Mouse (Mus musculus) CH12F3 (cell line): ENCODE measurements around the gene Pdss2.

ENCODE experiments used
- in situ Hi-C: fragments of 300-500 bp; cut with MboI; formaldehyde crosslinking; loops from 2 replicates; pipeline ENCODE4 v1.14.3; 2020; ENCODE audit warnings: low sequenced_read_pairs

Pdss2 gene

DNA sequence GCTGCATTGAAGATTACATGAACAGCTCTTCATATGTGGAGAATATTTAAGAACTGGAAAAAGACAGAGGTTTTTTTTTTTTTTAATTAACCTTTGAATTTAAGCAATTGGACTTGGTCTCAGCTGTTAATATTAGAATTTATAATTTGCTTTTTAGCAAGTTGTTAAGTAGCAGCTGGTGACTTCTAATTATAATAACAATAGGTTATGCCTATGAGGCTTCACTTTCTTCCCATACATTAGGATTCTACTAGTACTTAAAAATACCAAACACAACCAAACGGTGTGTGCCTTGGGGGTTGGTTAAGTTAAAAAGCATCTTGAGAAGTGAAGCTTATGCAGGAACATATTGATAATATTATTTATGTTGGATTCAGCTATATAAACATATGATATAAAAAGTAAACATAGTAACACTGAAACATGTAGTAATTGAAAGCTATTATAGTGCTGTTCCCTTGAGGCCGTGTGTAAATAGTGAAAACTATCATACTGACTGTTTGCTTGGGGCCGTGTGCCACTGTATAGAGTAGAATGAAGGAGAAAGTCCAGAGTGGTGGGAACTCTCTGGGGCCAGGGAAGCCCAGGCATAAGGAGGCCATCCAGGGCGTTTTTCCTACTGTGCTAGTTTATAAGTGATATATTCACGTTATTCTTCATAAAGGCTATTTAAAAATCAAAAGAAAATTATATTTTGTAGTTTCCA, 87.0 kb downstream of the Pdss2 start:
- in situ Hi-C loops: no loop called here

DNA sequence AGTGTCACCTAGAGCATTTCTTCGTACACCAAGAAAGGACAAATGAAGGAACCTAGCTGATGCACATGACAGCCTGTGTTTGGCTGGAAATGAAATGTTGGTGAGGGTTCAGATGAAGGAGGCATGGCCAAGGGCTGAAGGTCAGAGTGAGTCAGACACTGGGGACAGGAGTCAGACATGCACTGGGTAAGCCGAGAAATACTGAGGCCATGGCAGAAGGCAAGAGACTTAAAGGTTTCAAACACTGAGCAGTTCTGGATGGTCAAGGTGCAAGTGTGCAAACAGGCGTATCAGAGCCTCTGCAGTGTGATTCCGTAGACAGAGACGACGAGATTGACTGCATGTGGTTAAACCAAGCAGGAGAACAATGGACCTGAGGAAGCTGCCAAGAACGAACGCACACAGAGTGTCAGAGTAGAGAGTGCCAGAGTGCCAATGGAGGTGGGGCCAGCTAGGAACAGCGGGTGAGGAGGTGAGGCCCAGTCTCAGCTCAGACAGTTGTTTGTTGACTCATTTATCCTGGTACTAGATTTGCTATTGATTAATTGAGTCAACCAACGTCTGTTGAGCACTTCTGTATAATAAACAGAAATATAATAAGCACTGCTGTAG, 89.6 kb downstream of the Pdss2 start:
- in situ Hi-C loops: no loop called here

DNA sequence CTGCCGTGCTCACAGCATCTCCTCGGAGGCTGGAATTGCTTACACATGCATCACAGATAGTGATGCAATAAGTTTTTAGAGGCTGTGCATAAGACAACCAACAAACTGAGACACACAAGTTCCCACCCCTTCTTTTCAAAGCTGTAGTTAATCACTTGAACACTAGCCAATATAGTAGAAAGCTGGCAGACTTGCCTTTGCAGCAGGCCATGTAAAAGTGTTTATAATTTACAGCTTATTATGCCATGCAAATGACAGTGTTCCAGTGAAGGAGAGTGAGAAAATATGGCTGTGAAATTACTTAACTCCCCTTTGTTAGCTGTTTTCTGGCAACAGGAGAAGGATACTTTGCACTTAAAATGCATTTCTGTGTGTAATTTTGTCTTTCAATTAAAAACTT, 90.9 kb downstream of the Pdss2 start:
- in situ Hi-C loops: no loop called here

DNA sequence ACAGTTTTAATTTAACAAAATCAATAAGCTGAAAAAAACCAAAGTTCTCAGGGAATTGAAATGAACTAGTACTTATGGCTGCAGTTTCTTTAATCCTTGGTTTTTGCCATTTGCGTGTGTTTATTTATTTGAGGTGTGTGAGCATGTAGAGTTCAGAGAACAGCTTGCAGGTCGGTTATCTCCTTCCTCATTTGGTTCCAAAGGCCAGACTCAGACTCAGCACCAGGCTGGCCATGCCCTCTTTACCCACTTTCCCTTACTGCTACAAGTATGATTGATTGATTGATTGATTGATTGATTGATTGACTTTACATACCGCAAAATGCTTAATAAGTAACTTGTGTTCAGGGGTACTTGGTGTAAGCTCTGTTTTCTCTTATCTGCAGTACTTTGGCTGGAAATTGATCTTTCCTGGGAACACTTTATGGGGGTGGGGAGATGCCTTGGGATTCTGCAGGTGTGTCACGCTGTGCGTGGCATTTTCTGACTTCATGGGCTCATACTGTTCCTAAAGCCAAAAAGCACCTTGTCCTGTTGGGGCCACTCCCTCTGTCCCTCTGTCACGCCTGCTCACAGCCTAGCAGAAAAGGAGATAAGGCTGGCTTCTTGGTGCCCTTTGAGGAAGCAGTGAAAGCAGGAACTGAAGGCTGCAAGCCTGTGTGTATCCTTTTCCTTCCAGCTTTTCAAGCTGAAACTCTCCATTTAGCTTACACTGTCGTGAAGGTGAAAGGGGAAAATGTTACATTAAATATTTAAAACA, 91.6 kb downstream of the Pdss2 start:
- in situ Hi-C loops: no loop called here

DNA sequence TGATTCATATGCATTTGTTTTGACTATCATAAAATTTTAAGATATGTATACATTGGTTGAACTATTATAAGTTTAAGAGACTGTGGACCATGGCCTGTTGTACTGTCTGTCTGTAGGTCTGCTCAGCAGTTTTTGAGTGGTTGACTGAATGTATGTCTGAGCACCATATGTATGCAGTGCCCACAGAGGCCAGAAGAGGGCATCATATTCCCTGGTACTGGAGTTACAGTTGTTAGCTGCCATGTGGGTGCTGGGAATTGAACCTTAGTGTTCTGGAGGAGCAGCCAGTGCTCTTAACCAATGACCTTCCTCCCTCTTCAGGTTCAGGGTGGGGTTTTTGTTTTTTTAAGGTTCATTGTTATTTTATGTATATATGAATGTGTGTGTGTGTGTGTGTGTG, 93.9 kb downstream of the Pdss2 start:
- in situ Hi-C loops: no loop called here

DNA sequence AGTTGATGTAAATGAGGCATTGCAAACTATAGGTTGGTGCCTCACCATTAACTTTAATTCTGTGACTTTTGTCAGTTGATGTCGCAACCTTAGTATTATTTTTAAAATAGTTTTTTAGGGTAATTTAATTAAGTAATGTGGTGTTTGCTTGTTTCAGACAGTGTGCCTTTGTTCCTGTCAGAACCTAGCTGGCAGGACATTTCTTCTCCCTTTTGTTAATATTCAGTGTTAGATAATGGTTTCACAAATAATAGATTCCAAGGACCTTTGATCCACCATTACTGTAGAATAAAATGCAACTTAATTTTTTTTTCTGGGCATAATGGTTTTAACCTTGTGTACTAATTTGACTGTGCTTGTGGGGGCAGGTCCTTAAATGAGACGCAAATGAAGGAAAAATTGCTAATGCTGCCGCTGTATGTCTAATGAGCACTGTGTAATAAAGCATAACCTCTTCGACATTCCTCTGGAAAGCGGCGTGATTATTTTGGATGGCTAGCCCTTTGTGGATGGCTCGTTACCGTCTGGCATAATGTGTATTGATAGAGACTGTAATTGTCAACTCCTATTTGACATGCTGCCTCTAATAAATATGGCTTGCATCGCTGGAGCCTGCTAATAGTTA, 96.2 kb downstream of the Pdss2 start:
- in situ Hi-C loops: no loop called here

DNA sequence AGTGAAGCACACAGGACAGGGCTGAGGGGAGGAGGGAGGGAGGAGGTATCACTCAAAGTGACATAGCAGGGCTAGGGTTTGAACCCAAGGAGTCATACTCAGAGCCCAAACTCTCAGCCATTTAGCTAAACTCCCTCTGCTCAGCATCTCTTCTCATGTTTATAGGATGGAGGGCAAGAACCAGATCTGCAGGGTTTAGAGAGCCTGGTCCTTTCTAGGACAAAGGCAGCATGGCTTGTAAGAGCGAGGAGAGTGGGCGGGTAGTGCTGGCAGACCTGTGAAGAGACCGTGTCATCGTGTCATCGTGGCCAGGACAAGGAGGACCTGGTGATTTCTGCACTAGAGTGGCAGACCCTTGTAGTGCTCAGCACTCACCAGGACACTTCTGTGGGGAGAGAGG, 99.7 kb downstream of the Pdss2 start:
- in situ Hi-C loops: no loop called here

DNA sequence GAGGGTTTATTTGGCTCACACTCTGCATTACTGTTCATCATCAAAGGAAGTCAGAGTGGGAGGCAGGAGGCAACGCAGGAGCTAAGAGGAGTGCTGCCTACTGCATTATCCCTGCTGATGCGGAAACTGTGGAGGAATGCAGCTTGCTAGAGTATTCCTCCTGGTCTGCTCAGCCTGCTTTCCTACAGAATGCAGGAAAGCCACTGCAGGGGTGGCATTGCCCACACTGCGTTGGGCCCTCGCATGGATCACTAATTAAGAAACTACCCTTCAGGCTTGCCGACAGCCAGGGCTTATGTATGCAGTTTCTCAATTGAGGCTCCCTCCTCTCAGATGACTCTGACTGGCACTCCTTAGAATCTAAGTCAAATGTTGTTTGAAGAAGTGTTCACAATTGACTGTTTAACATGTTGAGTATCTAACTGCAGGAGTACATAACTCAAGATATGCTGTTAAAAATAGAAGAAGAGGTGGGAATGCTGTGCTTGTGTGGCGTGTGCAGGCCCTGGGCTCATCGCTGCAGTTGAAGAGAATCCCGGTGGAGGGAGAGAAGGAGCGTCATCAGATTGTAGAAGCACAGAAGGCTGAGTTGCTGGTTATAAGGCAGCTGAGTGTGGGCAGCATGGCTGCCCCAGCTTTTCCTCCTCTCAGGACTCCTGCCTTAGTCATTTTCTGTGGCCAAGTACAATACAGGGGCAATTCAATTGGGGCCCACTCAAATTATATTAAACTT, 101.3 kb downstream of the Pdss2 start:
- in situ Hi-C loops: no loop called here

DNA sequence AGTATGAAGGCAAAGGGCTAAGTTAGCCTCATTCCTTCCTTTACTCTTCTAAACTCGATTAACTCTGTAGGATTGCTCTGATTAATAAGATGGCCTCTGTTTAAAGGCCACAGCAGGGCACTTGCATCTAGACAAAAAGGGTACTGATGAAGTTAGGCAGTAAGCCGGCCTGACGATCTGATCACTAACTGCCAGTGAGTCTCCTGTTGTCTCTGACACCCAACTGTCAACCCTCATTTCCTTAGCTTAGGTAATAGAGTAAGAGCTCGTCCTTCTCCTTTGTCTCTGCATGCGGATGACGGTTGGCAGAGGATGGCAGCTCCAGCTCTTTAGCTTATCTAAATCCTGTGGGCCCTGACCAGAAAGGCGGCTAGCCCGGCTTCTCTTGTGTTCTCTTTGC, 102.1 kb downstream of the Pdss2 start:
- in situ Hi-C loops: no loop called here

DNA sequence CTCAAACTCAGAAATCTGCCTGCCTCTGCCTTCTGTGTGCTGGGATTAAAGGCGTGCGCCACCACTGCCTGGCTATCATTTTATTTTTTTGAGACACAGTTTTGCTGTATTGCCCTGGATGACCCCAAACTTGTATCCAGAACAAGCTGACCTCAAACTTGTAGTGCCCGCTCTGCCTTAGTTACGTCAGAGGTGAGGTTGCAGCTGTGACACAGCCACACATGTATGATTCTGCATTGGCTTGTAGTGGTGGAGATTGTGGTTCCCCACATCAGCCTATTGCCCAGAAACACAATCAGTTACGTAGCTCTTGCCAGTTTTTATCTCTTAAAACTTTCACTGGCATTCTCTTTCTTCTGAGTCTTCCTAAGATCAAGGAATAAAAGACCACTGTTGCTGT, 108.5 kb downstream of the Pdss2 start:
- in situ Hi-C loops: no loop called here

DNA sequence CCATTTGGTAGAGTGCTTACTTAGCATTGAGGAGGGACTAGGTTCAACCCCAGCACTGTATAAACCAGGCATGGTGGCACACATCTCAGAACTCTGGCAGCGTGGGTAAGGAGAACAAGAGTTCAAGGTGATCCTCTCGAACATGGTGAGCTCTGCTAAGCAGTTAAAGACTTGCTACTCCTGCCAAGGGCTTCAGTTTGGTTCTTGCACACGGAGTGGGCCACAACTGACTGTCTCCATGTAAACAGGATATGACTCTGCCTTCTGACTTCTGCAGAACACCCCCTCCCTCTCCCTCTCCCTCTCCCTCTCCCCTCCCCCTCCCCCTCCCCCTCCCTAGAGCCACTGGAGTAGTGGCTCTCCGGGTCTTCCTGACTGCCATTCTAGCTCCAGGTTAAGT, 109.4 kb downstream of the Pdss2 start:
- in situ Hi-C loops: no loop called here

DNA sequence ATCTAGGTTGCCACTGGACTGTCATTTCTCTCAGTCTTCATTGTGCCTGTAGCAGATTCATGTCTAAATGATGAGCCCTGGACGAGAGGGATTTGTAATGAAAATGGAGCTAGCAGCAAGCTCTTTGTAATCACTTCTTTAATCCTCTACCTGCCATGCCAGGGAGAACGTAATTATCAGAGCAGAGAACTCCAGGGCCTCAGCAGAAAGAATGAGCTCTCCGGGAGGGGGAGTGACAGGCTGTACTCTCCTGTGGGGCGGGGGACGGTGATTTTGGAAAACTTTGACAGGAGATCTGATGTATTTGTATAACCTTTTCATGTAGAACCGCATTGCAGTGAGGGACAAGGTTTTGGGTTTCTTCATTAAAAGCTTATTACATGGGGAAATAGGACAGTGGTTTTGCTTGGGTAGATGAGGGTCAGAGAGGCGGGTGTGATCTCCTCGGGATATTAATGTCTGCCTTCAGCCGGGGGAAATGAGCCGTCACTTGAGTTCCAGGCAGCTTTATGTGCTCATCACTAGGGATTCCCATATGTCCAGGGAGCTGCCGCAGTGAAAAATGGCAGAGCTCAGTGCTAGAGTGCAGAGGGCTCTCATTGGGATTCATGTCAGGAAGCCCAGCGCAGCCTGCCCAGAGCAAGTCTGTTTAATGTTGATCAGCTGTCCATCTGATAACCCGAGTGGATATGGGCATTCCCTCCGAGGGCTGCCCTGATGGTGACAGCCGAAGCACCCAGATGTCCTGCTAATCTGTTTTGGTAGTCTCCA, 110.8 kb downstream of the Pdss2 start:
- in situ Hi-C loops: no loop called here

DNA sequence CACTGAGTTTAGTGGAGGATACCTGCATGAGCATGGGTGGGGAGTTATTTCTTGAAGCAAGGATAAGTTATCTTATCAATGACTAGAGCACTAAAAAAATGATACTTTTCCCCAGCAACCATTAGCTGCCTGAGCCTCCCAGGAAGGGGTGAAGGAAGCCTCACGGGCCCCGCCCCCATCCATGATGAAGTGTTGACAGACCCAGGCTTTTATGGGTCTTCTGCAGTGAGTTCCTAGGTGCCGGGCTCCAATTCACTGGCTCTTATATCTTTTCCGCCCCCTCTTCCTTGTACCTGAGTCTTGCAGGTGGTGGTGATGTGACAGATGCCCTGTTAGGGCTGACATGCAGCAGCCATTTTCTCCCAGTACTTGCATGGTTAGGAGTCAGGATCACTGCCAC, 114.6 kb downstream of the Pdss2 start:
- in situ Hi-C loops: no loop called here

DNA sequence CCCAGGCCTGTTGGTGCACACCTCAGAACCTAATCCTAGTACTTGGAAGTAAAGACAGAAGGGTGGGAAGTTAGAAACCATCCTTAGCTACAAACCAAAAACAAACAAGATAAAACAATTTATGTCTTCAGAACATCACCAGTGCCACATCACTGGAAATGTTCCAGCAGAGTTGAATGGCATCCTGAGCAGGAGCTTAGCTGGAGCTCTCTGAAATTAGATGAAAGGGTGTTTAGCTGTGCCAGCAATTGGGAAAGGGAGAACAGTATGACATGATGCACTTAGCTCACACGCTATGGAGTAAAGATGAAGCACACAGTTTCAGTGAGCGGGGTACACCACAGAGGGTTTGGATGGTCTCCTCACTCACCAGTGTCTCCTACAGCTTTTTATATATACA, 115.8 kb downstream of the Pdss2 start:
- in situ Hi-C loops: no loop called here

DNA sequence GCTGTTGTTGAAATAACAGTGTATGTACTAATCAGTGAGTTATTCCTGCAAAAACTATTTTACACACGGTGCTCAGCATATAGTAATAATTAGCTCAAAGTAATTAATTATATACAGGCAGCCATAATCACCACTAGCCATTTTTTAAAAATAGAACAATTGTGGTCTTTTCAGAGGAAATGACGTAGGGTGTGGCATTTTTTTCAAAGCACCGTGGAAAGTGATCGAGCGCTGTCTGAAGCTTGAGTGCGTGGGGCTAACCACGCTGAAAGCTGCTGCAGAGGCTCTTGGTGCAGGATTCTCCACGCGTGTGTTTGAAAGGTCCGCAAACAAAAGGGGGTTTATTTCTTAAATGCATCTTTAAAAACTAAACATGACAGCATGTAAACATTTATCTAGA, 118.5 kb downstream of the Pdss2 start:
- in situ Hi-C loops: no loop called here

DNA sequence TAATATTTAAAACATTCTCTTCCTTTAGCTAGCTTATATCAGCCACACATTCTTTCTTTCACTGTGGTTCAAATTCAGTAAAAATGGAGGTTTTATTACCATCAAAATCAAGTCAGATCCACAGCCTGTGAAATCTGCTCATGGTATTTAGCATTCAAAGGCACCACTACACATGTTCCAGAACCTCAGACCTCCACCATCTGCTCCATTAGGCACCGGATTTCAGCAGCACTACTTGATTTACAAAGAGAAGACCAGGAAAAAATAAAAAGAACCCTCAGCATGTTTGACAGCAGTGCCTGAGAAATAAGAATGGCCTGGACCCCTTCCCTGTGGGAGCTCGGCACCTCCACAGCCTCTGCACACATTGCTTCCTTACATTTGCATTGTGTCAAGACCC, 128.4 kb downstream of the Pdss2 start:
- in situ Hi-C loops: no loop called here

DNA sequence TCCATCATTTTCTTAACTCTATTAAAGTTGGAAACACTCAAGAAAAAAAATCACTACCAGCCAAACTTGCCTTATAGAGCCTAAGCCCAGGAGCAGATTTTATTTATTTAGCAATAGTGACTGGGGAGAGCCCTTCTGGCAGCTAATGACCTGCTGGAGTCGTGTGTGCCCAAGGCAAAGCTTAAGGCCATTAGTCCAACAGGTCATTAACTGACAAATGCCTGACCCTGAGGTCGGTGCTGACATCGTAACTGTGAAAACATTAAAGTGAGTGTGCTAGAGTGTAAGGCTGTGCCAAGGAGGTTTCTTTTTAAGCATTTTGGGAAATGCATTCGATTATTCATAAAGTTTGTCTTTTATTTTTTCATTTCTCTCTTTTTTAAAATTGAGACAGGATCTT, 136.6 kb downstream of the Pdss2 start:
- in situ Hi-C loops: no loop called here

DNA sequence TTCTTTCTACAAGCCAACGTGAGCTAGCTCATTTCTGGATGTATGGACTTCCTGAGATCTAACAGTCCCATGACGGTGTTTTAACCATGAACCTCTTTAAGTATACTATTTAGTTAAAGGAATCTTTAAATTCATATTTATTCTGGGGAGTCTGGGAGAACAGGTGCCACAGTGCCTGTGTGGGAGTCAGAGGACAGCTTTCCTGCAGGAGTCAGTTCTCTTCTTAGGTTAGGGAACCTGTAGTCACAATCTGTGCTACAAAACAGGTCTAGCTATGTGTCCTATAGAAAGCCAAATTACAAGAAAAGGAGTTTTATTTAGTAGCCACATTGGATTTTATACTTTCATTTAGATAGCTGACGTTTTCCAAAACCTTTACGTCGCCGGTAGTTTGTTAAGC, 141.7 kb downstream of the Pdss2 start:
- in situ Hi-C loops: no loop called here

DNA sequence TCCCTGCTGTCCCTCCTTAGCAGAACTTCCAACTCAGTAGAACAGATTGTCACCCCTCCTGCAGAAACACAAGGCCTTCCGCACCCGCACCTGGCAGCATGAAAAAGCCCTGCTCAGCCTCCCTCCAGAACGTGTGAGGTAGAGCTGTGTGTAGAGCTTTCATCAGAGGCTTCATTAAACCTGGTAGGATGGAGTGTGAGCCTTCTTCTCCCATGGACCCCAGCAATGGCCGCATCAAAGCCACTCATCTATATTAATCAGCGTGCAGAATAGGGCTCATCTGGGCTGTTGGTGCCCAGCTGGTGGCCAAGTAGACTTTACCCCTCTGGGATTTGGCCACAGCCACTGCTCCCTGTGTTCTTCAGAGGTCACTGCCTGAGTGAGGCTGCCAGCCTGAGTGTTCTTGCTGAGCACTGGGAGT, 142.2 kb downstream of the Pdss2 start:
- in situ Hi-C loops: no loop called here

DNA sequence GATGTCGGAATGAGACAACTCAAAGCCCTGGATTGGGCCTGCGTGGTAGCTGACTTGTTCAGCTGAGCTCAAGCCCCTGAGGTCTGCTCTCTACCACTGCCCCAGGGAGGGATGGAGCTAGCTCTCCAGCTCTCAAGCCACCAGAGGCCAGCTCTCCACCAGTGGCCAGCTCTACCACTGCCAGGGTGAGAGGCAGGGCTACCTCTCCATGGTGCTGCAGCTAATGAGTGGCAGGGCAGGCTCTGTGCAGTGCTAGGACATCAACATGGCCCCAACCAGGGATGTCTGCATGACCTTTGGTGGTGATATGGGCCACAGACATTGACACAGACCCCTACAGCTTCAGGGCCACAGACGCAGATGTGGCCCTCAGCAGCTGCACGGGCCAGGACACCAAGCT, 144.6 kb downstream of the Pdss2 start:
- in situ Hi-C loops: no loop called here
